Mouse (Mus musculus): ENCODE measurements around the gene Sh3bp5. TPM values are rescaled to one million over a fixed set of nuclear protein-coding genes. Genes with fewer than 3 reads are reported as not detected.

Gene Sh3bp5
- polyA plus RNA-seq, 1 experiment = 2.2 TPM

- Histone ChIP-seq H3K27me3 (replicated peaks) (no peaks in the 10 kb centered on the region), H3K9me3 (no peaks in the 10 kb centered on the region), H3K4me1 (peaks cover 21% of the 10 kb centered on the region), H3K4me3 (replicated peaks) (peak within 1 kb of the TSS; percentile 93), H3K36me3 (replicated peaks; ENCODE audit: low read length) (peaks cover 18% of the 10 kb centered on the region)
- TF ChIP-seq GATA1 (IDR thresholded peaks at IDR 0.05; ENCODE audit: borderline replicate concordance, low read length) (no peak), FLI1 (IDR thresholded peaks at IDR 0.05; ENCODE audit: low read length) (no peak)
These were observed 99.3 kb downstream of the Sh3bp5 start, which contains the start of gene Capn7 for GRCm38 (mm10) chr14:31336369-31337155. Gene Capn7, plus strand, starts transcription at chr14:31336638.

GRCm38 (mm10) chr14:31335765-31336164 lies 100.1 kb downstream of the Sh3bp5 start:
- Histone ChIP-seq H3K4me1 (peaks cover 23% of the 10 kb centered on the region), H3K4me3 (replicated peaks) (peak overlapping the region; percentile 93), H3K27me3 (replicated peaks) (peaks cover under 1% of the 10 kb centered on the region), H3K9me3 (no peaks in the 10 kb centered on the region), H3K36me3 (replicated peaks; ENCODE audit: low read length) (peaks cover 12% of the 10 kb centered on the region)
- no peak for TF ChIP-seq GATA1 (IDR thresholded peaks at IDR 0.05; ENCODE audit: borderline replicate concordance, low read length)
- no peak for TF ChIP-seq FLI1 (IDR thresholded peaks at IDR 0.05; ENCODE audit: low read length)

GRCm38 (mm10) chr14:31330957-31331356 lies 104.9 kb downstream of the Sh3bp5 start:
- H3K27me3 ChIP-seq (replicated peaks) = peaks cover 8% of the 10 kb centered on the region
- H3K4me1 ChIP-seq = peaks cover 37% of the 10 kb centered on the region
- H3K9me3 ChIP-seq = no peaks in the 10 kb centered on the region
- TF ChIP-seq FLI1 (IDR thresholded peaks at IDR 0.05; ENCODE audit: low read length) = no peak
- no peak for TF ChIP-seq GATA1 (IDR thresholded peaks at IDR 0.05; ENCODE audit: borderline replicate concordance, low read length)
- H3K4me3 ChIP-seq (replicated peaks) = peak overlapping the region; percentile 53
- H3K36me3 ChIP-seq (replicated peaks; ENCODE audit: low read length) = no peaks in the 10 kb centered on the region

- H3K36me3 ChIP-seq (replicated peaks; ENCODE audit: low read length) = no peaks in the 10 kb centered on the region
- H3K4me1 ChIP-seq = peaks cover 35% of the 10 kb centered on the region
- peak overlapping the region; percentile 17 for H3K4me3 ChIP-seq (replicated peaks)
- no peaks in the 10 kb centered on the region for H3K9me3 ChIP-seq
- TF ChIP-seq GATA1 (IDR thresholded peaks at IDR 0.05; ENCODE audit: borderline replicate concordance, low read length) (no peak), FLI1 (IDR thresholded peaks at IDR 0.05; ENCODE audit: low read length) (no peak)
- H3K27me3 ChIP-seq (replicated peaks) = peaks cover 8% of the 10 kb centered on the region
These were observed 106.1 kb downstream of the Sh3bp5 start for GRCm38 (mm10) chr14:31329741-31330140.

GRCm38 (mm10) chr14:31327681-31328080 lies 108.2 kb downstream of the Sh3bp5 start:
- H3K36me3 ChIP-seq (replicated peaks; ENCODE audit: low read length) = no peaks in the 10 kb centered on the region
- no peak for TF ChIP-seq FLI1 (IDR thresholded peaks at IDR 0.05; ENCODE audit: low read length)

GRCm38 (mm10) chr14:31327196-31327595 lies 108.7 kb downstream of the Sh3bp5 start:
- Histone ChIP-seq H3K9me3 (no peaks in the 10 kb centered on the region), H3K4me3 (replicated peaks) (peak overlapping the region; percentile 8), H3K27me3 (replicated peaks) (peaks cover 8% of the 10 kb centered on the region), H3K4me1 (peaks cover 55% of the 10 kb centered on the region), H3K36me3 (replicated peaks; ENCODE audit: low read length) (no peaks in the 10 kb centered on the region)
- no peak for TF ChIP-seq FLI1 (IDR thresholded peaks at IDR 0.05; ENCODE audit: low read length)
- no peak for TF ChIP-seq GATA1 (IDR thresholded peaks at IDR 0.05; ENCODE audit: borderline replicate concordance, low read length)

More at GRCm38 (mm10) chr14:31327681-31328080, 108.2 kb downstream of the Sh3bp5 start:
- H3K4me1 ChIP-seq = peaks cover 53% of the 10 kb centered on the region
- H3K9me3 ChIP-seq = no peaks in the 10 kb centered on the region
- no peak overlapping the region for H3K4me3 ChIP-seq (replicated peaks)
- H3K27me3 ChIP-seq (replicated peaks) = peaks cover 8% of the 10 kb centered on the region

GRCm38 (mm10) chr14:31326770-31327169 lies 109.1 kb downstream of the Sh3bp5 start:
- TF ChIP-seq FLI1 (IDR thresholded peaks at IDR 0.05; ENCODE audit: low read length) (no peak), GATA1 (IDR thresholded peaks at IDR 0.05; ENCODE audit: borderline replicate concordance, low read length) (no peak)
- Histone ChIP-seq H3K9me3 (no peaks in the 10 kb centered on the region), H3K4me3 (replicated peaks) (no peak overlapping the region), H3K36me3 (replicated peaks; ENCODE audit: low read length) (no peaks in the 10 kb centered on the region), H3K27me3 (replicated peaks) (peaks cover 10% of the 10 kb centered on the region), H3K4me1 (peaks cover 55% of the 10 kb centered on the region)

- Histone ChIP-seq H3K4me3 (replicated peaks) (no peak overlapping the region), H3K27me3 (replicated peaks) (peaks cover 12% of the 10 kb centered on the region), H3K4me1 (peaks cover 51% of the 10 kb centered on the region), H3K9me3 (no peaks in the 10 kb centered on the region), H3K36me3 (replicated peaks; ENCODE audit: low read length) (no peaks in the 10 kb centered on the region)
- TF ChIP-seq GATA1 (IDR thresholded peaks at IDR 0.05; ENCODE audit: borderline replicate concordance, low read length) = no peak
- TF ChIP-seq FLI1 (IDR thresholded peaks at IDR 0.05; ENCODE audit: low read length) = no peak
These were observed 110.3 kb downstream of the Sh3bp5 start for GRCm38 (mm10) chr14:31325551-31325950.

- no peak overlapping the region for H3K4me3 ChIP-seq (replicated peaks)
- H3K4me1 ChIP-seq = peaks cover 47% of the 10 kb centered on the region
- TF ChIP-seq FLI1 (IDR thresholded peaks at IDR 0.05; ENCODE audit: low read length) (no peak), GATA1 (IDR thresholded peaks at IDR 0.05; ENCODE audit: borderline replicate concordance, low read length) (no peak)
These were observed 111.0 kb downstream of the Sh3bp5 start for GRCm38 (mm10) chr14:31324851-31325250.

More at GRCm38 (mm10) chr14:31324851-31325250, 111.0 kb downstream of the Sh3bp5 start:
- Histone ChIP-seq H3K27me3 (replicated peaks) (peaks cover 16% of the 10 kb centered on the region), H3K36me3 (replicated peaks; ENCODE audit: low read length) (no peaks in the 10 kb centered on the region), H3K9me3 (no peaks in the 10 kb centered on the region)
